Mouse (Mus musculus) gastrocnemius, postnatal 36 days (tissue): Measurements from ENCODE around the gene Poc1b. TPM values are rescaled to one million over a fixed set of nuclear protein-coding genes. Genes with fewer than 3 reads are reported as not detected.
"Not testable (repeated sequence)": the region's sequence is repeated elsewhere in the genome, so short reads cannot be mapped to it uniquely, and the experiment has no call there.

Experiments used
- DNase-seq, 2 experiments: peaks; one replicate each; pipeline ENCODE4 v3.0.0; 2022
- intact Hi-C: fragments of 180-260 bp; cut with DNase I; formaldehyde crosslinking; loops from one replicate; pipeline ENCODE4 v1.15.1; 2025
- total RNA-seq, 2 experiments: library from RNA; stranded (reverse); gene quantifications; 2 replicates each; pipeline ENCODE4 v1.2.3; 2021

Poc1b gene
- total RNA-seq, 2 experiments from 2014 or later = 3.7 to 3.8 TPM

DNA sequence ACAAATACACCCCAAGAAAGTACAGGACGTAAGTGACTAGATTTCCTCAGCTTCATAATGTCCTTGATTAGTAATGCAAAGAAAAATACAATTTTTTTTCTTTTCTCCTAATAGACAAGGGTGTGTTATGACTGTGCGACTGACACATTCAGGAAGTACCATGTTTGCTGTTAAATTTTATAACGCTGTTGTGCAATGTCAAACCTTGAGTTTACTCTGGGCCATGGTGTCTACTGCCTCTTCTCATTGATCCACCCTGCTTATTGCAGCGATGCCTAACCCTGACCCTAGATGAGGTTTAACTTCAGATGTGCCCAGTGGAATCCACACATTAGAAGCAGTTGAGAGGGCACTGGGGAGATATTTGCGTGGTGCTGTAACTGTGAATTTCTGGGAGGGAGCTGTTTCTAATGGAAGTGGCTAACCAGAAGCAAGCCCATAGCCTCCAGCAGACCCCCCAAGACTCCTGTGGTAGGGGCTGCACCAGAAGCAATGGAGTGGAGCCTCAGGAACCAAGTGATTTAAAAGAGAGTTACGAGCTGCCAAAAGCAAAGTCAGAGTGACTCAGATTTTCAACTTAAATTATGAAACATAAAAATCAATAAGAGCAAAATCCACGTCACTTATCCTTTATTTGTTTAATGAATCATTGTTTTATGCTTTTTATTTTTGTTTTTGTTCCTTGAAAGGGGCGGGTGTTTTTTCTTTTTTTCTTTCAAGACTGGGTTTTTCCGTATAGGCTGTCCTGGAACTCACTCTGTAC lies 104.8 kb downstream of the Poc1b start:
- DNase-seq = no peak
- intact Hi-C loops = no loop called here

DNA sequence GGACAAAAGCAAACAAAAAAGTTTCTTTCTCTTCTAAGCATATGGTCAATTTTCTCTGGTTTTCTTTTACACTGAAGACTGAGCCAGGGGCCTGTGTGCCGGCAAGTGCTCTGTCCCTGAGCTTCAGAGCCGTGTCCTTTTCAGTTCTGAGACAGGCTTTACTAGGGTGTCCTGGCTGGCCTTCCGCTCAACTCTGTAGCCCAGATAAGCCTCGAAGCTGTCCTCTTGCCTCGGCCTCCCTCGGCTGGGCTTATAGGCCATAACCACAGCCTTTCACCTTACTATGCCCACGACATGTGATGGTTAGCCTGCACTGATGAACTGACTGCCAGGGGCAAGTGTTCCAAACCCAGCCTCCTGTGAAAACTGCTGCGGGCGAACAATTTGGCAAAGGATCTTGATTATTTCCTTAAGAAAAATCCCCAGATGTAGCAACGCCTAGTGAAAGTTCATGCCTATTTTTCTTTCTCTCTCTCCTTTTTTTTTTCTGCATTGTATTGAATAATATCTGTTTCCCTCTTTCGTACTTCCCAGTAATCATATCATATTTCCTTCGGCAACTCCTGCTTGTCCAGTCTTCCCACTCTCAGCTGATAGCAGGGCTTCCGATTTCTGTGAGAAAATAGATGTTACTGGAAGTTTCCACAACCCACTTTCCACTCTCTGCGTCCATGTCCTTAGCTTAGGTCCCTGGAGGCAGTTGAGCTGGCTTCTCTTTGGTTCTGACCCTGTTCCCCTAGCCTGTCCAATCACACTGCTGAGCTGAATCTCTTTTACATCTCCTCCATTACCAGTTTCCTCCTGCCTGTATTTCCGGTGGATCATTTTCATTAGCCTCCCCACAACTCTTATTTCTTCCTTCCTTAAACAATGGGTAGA lies 107.8 kb downstream of the Poc1b start:
- DNase-seq = no peak
- intact Hi-C loops = no loop called here

DNA sequence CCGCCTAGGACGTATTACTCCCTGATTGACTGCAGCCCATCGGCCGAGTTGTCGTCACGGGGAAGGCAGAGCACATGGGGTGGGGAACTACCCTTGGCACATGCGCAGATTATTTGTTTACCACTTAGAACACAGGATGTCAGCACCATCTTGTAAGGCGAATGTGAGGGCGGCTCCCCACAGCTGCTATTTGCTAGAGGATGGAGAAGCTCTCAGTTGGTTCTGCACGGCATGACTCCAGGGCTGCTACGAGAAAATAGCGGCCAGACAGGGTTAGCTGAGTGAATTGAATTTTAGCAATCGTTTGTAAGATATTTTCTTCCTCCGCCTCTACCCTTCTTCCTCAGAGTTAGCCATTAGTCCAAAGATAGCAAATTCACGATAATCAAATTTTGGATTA lies 109.7 kb downstream of the Poc1b start:
- intact Hi-C loops, DNase-seq: not testable (repeated sequence)

DNA sequence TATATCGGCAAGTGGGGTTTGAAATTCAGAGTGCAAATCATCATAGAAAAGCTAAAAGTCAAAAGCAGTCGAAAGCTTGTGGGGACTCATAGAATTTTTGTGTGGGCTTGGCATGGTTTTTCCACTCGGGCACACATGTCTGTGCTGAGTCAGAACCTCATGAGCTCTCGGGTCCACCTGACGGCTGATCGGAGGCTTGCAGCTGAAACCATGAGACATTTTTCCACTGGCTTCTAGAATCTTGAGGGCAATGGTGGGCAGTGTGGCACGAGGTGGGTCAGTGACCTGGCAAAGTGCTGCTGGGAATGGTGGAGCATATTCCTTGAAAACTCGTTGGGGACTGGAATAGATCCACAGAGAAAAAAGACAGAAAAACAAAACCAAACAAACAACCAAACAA lies 114.7 kb downstream of the Poc1b start:
- DNase-seq = no peak
- intact Hi-C loops = no loop called here

DNA sequence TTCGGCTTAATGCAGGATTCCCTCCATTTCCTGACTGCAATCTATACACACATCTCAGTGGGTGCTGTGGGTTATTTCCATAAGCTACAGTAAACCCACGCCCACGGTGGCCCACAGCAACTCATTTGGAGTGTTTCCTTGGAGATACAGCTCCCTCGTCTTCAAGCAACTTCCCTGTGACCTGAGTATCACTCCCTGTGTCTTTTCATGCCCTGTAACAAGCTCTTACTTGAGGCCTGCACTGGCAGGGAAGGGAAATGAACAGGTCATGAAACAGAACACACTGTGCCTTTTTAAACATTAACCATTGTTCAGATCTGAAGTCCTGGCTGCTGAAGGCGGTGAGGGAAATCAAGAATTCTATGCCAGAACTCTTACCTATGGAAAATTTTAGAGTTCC lies 115.9 kb downstream of the Poc1b start:
- intact Hi-C loops = no loop called here
- no peak for DNase-seq

DNA sequence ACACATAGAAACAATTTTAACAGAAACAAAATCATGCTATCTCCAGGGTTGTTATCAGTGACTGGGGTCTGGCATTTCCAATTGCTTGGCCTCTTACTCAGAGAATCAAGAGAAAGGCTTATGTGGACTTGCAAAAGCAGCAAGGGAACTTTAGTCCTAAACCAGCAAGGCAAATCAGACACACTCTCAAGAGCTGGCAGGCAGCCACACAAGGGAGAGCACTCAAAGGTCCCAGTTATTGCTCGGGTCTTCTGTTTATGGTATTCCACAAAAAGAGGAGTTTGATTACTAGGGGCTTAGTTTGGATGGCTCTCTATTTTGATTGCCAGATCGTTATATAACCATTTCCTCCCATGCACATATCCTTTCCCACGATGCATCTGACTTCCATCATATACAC lies 117.4 kb downstream of the Poc1b start:
- intact Hi-C loops = no loop called here
- no peak for DNase-seq

DNA sequence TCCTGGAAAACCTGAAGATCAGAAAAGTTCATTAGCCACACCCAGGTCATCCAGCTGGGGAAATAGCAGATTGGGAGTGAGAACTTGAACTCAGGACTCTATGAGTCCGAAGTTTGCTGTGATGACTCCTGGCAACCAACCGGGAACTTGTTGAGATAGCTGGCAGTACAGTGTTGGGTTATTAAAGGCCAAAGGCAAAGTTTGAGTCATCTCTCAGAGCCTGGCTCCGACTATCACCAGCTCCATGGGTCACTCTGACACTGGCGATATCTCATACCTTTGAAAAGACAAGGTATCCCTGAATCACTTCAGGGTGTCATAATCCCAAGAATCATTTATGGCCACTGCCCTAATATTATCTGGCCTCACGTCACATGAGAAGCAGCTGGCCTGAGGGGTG lies 119.9 kb downstream of the Poc1b start:
- DNase-seq = no peak
- intact Hi-C loops = no loop called here

DNA sequence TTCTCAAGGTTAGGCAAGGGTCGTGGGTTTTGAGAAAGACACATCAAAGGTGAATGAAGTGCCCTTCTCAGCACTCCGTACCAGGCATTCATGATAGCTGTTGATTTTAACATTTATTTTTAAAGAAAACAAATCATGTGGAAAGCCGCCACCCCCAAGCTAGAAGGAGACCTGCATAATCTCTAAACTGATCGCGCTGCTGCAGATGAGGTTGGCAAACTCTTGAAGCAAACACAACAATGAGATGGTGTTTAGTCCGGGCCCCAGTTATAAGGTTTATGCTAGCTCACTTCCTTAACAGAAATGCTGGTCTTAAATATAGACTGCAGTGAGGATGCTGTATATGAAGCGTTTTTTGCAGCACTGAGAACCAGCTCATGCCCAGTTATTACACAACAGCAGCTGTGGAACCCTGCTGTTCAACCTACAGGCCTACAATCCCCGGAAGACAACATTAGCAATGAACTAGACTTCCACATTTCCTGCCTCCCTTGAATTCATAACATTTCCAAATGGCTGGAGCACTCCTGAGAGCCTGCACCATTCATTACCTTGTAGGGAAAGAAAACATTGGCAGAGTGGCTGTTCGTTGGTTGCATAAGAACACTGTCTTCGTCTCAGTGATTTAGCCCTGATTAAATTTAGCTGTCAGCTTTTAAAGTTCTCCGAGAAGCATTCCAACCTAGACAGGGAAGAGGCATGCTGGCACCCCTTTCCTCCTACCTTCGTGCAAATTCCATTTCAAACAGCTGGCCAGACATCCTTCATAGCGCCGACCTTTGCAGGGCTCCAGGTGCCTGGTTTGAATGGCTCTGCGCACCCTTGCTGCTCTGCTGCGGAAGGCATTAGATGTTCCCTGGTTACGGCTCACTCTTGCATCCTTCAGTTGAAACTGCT lies 121.4 kb downstream of the Poc1b start:
- DNase-seq = no peak
- intact Hi-C loops = no loop called here

DNA sequence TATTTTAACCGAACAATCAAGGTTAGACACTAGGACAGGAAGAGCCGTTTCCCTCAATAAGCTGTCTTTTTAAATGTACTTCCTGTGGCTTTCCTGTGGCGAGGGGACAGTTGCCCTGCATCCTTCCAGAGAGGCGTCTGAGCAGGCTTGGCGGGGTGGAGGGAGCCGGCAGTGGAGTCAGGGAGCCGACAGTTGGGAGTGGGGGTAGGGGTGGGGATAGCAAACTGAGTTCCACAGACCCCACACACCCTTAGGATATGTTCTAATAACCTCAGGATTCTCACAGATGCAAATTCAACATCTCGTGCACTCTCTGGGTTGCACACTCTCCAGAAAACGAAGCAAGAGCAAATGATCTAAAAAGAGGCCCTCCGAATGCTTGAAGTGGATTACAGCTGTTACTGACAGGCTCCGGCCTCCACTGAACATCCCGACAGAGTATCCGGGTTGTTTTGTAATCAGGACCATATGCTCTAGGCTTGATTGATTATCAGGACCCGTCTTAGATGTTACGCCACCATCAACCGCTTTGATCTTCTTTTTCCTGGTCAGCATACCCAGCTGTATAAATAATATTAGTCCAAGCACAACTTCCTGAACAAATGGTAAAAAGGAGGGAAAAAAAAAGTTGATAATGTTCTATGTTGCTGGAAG lies 122.3 kb downstream of the Poc1b start:
- DNase-seq = no peak
- intact Hi-C loops = no loop called here

DNA sequence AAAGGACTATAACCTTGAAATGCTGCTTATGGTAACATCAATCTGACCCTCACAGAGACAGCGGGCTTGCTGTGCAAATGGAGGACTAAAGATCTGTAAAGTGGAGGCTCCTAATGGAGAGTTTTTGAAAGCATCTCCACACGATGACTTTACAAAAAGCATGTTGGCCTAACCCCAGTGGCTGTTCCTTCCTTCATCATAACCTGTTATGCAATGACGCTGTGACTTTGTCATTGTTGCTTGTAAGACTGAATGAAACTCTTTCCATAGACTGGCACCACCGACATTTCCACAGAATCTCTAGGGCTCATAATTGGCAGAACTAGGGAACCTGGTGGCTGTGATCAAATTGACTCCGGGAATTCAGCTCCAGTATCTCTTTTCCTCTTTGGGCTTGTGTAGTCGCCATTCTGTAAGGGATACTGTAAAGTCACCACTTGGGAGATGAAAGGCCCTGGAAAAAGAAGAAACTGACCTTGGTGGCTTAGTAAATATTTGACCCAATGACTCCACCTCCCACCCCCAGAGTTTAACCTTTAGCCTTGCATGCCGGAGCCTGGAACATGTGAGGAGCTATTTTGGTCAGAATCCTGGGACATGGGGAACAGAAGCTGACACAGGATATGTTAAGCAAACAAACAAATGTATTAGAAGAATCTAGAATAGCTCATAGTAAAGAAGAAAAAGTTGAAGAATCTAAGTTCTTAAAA lies 125.8 kb downstream of the Poc1b start:
- intact Hi-C loops = no loop called here
- DNase-seq = no peak

DNA sequence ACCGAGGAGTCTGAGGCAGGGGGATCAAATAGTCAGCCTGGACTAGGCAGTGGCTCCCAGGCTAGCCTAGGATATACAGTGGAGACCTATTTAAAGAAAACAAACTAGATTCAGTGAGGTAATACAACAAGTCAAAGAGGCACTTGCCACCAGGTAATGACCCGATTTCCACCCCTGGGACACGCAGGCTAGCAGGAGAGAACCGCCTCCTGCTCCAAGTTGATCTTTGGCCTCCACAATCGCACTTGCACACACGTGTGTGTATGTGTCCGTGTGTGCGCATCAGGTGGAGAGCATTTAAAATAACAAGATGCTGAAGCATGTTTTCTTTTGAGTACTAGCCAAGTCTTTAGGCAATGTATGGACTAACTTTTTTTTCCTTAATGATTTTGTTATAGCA lies 127.5 kb downstream of the Poc1b start:
- no peak for DNase-seq
- intact Hi-C loops = no loop called here

DNA sequence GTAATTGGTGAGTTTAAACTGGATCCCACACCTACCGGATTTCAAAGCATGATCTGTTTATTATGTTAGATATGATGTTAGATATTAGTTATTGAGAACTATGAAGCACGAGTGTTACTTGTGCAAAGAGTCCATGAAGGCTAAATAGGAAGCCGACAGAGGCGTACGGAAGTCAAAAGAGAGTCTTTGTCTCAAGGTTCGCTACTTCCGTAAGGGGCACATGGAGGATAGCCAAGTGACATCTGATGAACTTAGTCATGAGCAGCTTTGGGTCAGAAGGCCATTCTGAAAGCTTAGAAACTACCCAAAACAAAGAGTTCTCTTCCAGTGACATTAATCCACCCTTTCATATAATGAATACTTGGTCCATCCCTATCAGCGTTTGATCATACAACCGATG lies 128.2 kb downstream of the Poc1b start:
- DNase-seq = no peak
- intact Hi-C loops = no loop called here

DNA sequence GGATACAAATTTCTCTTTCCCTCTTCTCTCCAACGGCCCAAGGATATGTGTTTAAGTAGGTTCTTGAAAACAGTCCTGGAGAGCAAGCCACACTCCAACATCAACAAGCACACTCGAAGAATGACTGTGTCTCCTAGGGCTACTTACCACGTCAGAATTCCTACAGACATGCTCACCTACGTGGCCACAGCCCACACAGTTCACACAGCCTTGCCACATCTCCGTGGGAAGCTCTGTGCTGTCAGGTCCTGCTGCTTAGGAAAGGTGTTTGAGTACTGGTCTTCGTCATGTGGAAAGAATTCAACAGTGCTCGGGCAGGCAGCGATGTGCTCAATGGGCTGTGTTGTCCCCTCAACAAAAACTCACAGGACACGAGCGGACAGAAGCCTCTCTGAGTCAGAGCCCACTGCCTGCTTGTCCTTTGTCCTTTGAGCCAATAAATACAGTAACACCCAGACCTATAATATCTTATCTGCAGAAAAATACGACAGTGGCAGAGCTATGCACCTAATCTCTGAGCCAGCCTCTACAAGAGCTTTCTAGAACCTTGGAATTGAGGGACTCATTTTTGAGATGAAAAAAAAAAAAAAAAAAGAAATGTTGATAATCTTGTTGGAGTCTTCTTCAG lies 130.5 kb downstream of the Poc1b start:
- no peak for DNase-seq
- intact Hi-C loops = no loop called here

DNA sequence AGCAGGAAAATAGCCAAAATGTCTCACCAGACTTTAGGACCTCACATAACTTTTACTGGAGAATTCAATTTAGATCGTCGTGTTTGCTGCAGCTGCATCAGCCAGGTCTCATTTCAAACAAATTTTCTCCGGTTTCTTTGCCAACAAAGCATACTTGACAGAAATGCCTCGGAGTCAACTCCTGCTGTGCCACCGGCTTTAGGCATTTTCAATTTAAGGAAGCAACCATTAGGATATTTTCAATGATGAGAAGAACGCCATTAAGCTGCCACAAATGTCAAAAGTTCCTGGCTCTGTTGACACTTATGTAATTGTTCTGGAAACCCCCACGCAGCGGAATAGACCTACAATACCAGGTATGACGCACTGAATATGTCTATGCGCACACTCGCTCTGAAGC lies 131.7 kb downstream of the Poc1b start:
- DNase-seq = no peak
- intact Hi-C loops = no loop called here

DNA sequence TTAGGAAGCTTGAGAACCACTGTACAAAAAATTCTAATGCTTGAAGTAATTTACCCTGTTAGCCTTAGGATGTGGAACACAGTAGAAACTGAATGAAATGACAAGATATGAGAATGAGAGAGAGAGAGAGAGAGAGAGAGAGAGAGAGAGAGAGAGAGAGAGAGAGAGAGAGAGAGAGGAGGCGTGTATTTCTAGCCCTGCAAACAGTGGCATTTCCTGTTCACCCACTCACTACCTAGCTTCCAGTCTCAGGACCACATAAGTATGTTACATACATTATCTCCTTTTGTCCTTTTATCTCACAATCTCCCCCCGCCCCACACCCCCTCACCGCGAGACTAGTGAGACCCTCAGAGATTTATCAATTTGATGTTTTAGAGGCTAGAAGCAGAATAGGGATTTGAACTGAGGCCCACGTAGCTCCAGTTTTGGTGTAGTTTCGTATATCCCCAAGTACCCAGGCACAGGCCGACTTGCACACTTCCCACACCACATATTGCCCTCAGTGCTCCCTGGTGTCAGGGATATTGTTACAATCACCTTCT lies 134.5 kb downstream of the Poc1b start:
- intact Hi-C loops = no loop called here
- no peak for DNase-seq

DNA sequence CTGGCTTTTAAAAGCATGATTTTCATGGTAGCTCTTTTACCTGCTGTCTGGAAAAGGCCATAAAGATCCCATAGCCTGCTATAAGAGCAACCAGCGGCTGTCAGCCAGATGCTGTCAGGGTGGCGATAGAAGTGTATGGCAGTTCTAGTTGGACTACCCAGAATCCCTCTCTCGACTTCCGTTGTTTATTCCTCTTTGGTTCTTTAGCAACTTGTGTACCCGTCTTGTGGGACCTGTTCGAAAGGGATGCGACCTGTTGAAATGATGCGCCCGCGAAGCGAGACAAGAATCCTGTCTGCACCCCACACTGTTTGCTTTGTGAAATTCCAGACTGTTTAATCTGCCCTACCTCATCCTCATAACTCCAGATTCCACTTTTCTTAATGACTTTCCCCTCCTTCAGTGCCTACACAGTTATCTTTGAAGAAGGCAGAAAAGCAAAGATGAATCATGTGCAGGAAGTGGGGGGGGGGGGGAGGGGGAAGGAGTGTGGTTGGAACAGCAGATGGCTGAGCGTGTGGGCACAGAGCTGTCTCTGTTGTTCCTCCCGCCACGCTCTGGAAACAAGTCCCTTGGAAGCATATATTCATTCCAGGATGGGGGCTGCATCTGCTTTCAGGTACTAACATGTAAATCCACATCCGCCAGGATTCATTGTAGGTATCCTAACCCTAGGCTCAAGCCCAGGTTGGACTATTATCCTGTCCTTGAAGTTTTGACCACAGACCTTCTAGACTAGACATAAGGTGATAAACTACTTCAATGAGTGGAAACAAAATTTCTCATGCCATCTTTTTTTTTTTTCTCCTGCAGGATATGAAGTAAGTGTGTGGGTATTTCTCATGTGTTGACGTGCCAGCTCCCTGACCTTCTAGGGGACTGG lies 135.2 kb downstream of the Poc1b start:
- DNase-seq = no peak
- intact Hi-C loops = no loop called here

DNA sequence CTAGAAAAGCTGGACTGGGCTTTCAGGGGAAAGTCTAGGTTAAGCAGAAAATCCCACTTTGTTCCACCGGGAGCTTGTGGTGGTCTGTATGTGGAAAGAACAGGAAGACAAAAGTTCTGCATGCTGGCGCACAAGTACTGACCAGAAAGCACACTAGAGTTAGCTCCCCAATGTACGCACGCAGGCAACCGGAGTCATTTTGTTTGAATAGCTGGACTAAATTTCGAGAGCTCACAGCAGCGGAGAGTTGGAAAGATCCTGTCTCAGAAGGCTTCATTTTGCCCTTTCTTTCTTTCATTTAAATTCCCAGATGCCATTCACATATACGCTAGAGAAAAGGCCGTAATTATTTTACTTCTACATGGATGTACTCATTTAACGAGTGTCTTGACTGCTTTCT lies 135.9 kb downstream of the Poc1b start:
- intact Hi-C loops = no loop called here
- DNase-seq = no peak

DNA sequence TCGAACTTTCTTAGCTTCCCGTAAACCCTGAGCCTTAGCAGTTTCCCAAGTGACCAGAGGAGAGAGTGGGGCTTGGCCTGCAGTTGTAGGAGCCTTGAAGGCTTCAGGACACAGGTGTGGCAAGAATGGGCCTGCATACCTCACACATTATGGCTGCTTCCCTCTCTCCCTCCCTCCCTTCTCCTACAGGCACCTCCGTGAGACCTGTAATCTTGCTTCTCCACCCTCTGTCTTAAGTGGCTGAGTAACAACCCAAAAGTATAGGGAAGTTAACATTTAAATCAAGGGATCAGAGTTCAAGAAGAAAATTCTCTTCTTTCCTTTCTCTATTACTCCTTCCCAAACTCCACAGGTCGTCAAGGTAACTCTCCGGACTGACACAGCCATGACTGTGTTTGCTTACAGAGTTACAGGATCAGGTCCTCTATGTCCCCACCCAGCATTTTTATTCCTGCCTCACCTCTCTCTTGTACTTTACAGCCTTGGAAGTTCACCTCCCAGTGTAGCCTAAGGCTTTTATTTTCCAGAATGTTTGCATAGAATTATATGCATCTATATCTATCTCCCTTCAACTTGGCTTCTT lies 137.2 kb downstream of the Poc1b start:
- intact Hi-C loops = no loop called here
- no peak for DNase-seq
